Mouse (Mus musculus) adrenal gland, adult 18-20 months (tissue): Measurements from ENCODE around the gene Abcb6. TPM values are rescaled to one million over a fixed set of nuclear protein-coding genes. Genes with fewer than 3 reads are reported as not detected.
A peak's percentile ranks its signal among the peaks of the same experiment; 100 is the strongest.

Experiments used
- DNase-seq, 2 experiments: peaks; one replicate each; pipeline ENCODE4 v3.0.0; 2021 to 2022; ENCODE audit warnings: low spot score in 2 of 2
- total RNA-seq, 2 experiments: library from RNA; stranded (reverse); gene quantifications; 1 replicate in 1 of 2; 2 replicates in 1 of 2; pipeline ENCODE4 v1.2.3; 2021

Abcb6 gene
- total RNA-seq, 2 experiments from 2014 or later, result 23.1 to 23.3 TPM

GRCm38 (mm10) chr1:75148727-75149126 is 31.5 kb downstream of the Abcb6 start:
- no peak for DNase-seq

GRCm38 (mm10) chr1:75147411-75148135 is 32.6 kb downstream of the Abcb6 start:
- no peak for DNase-seq

GRCm38 (mm10) chr1:75145589-75145988 is 34.6 kb downstream of the Abcb6 start:
- DNase-seq, result no peak

DNA sequence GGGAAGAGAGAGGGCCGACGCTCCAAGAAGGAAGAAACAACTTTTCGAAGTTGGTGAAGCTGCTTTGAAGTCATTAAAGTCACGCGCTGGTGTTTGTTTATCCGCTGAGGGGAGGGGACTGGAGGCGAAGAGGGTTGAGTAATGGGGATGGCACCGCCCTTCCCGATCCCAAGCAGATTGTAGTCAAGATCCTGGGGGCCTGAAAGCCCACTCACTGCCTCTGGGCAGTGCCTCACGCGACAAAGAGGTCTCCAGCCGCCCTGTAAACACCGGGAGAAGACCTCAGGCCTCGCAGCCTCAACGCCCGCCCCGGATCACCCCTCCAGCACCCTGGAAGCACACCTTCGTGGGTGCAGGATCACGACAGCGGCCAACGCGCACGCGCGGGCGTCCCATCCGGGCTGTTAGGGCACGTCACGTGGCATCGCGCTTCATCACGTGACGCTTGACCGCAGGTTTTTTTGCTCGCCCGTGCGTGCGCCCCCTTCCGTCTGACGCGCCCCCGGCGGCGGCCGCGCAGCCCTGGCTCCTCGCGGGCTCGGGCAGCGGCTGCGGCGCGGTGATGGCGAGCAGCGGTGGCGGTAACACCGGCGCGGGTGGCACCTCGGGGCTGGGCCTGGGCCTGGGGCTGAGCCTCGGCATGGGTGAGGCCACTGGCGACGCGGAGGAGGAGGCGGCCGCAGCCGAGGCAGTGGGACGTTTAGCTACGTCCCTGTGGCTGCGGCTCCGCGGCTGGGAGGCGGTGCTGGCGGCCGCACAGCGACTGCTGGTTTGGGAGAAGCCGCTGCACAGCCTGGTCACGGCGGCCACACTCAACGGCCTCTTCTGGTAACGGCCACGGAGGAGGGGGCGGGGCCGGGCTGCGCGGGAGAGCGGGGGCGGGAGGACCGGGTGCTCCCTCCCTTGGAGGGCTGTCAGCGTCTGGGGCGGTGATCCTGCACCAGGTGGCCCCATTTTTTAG is 37.6 kb downstream of the Abcb6 start, which contains the start of the genes Cnppd1 and Retreg2:
Cnppd1 (minus strand) TSS at position 411 of the 961 bp plus-strand sequence.
Retreg2 (plus strand) TSS at position 478 of the 961 bp plus-strand sequence.
- peak; percentile 97 to 98 for DNase-seq

- peak; percentile 72 to 81 for DNase-seq
These were observed 38.6 kb downstream of the Abcb6 start for GRCm38 (mm10) chr1:75141486-75142190.

GRCm38 (mm10) chr1:75140601-75141190 is 39.5 kb downstream of the Abcb6 start:
- DNase-seq, result no peak

- no peak for DNase-seq
These were observed 41.7 kb downstream of the Abcb6 start for GRCm38 (mm10) chr1:75138448-75138847.

DNA sequence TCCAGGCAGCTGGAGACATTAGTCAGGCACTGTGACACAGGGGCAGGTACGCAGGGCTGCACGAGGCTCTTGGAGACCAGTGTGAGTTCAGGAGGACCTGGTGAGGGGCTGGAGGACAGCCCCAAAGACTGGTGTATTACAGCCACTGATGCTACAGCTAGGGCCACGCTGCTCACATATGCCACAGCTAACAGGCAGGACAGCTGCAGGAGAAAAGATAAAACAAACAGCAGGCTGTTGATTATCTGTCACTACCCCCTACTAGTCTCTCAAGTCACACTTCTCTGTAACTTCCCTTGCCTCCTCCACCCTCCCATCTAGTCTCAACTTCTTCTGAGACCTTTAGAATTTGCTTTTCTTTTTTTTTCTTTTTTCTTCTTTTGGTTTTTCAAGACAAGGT is 43.5 kb downstream of the Abcb6 start:
- DNase-seq, result no peak

DNA sequence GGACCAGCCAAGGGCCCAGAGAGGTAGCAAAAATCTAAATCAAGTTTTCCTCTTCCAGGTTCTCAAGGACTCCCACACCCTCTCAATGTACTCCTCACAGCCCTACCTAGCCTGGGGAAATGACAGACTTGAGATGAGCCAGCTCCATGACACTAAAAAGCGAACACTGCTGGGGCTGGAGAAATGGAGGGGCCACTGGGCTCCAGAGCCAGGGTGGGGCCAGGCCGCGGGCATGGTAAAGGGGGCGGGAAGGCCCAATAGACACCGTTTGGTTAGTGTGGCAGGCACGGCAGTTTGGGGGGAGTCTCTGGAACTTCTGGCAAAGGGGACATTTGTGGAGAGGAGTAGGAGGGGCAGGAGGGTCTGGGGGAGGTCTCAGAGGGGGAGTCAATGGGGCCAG is 43.9 kb downstream of the Abcb6 start:
- DNase-seq, result no peak

DNA sequence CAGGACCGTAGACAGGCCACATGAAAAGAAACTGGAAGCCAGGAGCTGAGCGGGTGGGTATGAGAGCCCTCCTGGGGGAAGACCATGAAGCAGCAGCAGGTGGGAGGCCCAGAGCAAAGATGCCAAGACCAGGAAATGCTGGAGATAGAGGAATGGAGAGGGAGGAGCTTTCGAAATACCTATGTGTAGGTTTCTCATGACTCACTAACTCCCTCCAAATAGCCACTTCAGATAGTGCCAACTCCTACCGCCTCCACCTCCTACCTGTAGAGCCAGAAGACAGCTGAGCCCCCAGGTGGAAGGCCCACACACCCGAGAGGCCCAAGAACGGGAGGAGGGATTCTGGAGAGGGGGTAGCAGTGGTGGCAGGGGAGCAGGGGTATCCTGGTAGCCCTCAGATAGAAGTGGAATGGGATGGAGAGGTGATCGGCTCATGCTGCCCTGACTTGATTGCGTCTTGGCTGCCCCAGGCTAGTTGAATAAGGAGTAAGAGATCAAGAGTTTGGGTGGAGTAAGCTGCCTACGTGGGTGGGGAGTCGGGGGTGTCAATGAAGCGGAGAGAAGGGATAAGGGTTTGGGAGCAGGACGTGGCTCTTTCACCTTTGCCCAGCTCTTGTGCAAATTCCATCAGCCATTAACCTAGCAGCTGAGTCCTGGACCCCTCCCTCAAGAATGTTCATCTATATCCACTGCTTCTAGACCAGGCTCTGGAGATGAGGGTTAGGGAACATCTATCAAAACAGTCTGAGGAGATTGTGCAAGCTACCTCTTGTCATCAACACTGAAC is 46.6 kb downstream of the Abcb6 start, which contains the start of gene Slc23a3:
Slc23a3 (minus strand) TSS at position 470 of the 787 bp plus-strand sequence.
- DNase-seq, result no peak

- DNase-seq, result no peak
These were observed 51.6 kb downstream of the Abcb6 start for GRCm38 (mm10) chr1:75128641-75129040.

DNA sequence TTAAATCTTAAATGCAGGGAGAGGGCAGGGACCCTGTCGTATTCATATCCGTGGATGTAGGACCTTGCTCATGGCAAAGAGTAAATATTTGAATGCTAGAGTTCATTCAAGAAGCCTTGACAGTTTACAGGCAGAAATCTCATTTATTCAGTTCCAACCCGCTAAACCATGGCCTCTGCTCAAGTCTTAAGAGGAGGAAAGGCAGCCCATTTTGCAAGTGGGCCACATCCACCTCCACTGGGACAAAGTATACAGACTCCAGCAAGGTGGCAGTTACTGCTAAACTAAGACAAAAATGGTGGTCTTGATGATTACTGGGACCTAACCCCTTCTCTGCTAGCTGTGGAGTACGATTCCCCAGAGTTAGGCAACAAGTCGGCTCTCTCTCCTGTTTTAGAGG is 54.8 kb downstream of the Abcb6 start:
- DNase-seq, result no peak

- peak; percentile 92 to 93 for DNase-seq
These were observed 55.6 kb downstream of the Abcb6 start, which contains the start of gene Nhej1 for GRCm38 (mm10) chr1:75124346-75125321. TSS of gene Nhej1 (minus strand) at chr1:75125200.

DNA sequence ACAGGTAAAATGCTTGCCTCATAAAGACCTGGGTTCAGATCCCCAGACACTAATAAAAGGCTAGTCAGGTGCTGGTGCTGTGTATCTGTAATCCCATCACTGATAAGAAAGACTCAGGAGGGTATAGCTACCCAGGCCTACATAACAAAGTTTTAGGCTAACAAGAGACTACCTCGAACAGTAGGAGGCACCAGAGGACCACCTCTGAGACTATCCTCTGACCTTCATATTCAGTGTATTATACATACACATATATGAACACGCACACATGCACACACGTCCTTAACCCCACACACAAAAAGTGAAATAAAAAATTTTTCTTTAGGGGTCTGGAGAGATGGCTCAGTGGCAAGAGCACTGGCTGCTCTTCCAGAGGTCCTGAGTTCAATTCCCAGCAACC is 58.0 kb downstream of the Abcb6 start:
- DNase-seq, result no peak
